Mouse (Mus musculus) retina, embryonic 14.5 days (tissue): Measurements from ENCODE around the gene 8030474K03Rik.
"Not testable (repeated sequence)": the region's sequence is repeated elsewhere in the genome, so short reads cannot be mapped to it uniquely, and the experiment has no call there.

Experiments
- DNase-seq: peaks from one replicate; pipeline ENCODE4 v3.0.0-alpha.2; 2015; ENCODE audit warnings: low spot score

8030474K03Rik gene

GRCm38 (mm10) chrX:101794342-101794741 is at the start of gene 8030474K03Rik, which contains the start of gene Gm4779:
Gene 8030474K03Rik, plus strand, starts transcription at chrX:101794656.
Gene Gm4779, minus strand, starts transcription at chrX:101794423.
- no peak for DNase-seq

GRCm38 (mm10) chrX:101750144-101750543 is 44.3 kb upstream of the 8030474K03Rik start:
- peak; percentile 69 for DNase-seq

- DNase-seq: no peak
Measured at GRCm38 (mm10) chrX:101754478-101754877, 40.0 kb upstream of the 8030474K03Rik start.

- DNase-seq: no peak
Measured at GRCm38 (mm10) chrX:101764621-101765020, 29.8 kb upstream of the 8030474K03Rik start.

GRCm38 (mm10) chrX:101765111-101765510 is 29.3 kb upstream of the 8030474K03Rik start:
- DNase-seq: no peak

- DNase-seq: no peak
Measured at GRCm38 (mm10) chrX:101767280-101767679, 27.2 kb upstream of the 8030474K03Rik start.

GRCm38 (mm10) chrX:101769478-101769877 is 25.0 kb upstream of the 8030474K03Rik start:
- DNase-seq: no peak

- DNase-seq: no peak
Measured at GRCm38 (mm10) chrX:101770307-101770706, 24.1 kb upstream of the 8030474K03Rik start.

GRCm38 (mm10) chrX:101772035-101772434 is 22.4 kb upstream of the 8030474K03Rik start:
- DNase-seq: peak; percentile 76

GRCm38 (mm10) chrX:101791551-101791950 is 2.9 kb upstream of the 8030474K03Rik start:
- DNase-seq: peak; percentile 75

- peak; percentile 45 for DNase-seq
Measured at GRCm38 (mm10) chrX:101805512-101805911, 11.1 kb downstream of the 8030474K03Rik start.

- DNase-seq: no peak
Measured at GRCm38 (mm10) chrX:101811750-101812149, 17.3 kb downstream of the 8030474K03Rik start.

GRCm38 (mm10) chrX:101819163-101819562 is 24.7 kb downstream of the 8030474K03Rik start:
- peak; percentile 37 for DNase-seq

GRCm38 (mm10) chrX:101819980-101820379 is 25.5 kb downstream of the 8030474K03Rik start:
- DNase-seq: not testable (repeated sequence)

GRCm38 (mm10) chrX:101847191-101847795 is 52.8 kb downstream of the 8030474K03Rik start:
- no peak for DNase-seq
